Mouse (Mus musculus) lung, embryonic 16.5 days (tissue): ENCODE data around the gene Dhrs11. TPM values are rescaled to one million over a fixed set of nuclear protein-coding genes. Genes with fewer than 3 reads are reported as not detected.
A peak's percentile ranks its signal among the peaks of the same experiment; 100 is the strongest.

Experiments
- ATAC-seq: fragments of 200-750 bp; cut with Nextera tagmentation; 2 replicates; pipeline ENCODE4 v1.8.0; 2017; ENCODE audit warnings: low read depth, mild to moderate bottlenecking, moderate library complexity
- H3K27ac ChIP-seq: fragments of 300-500 bp; sonication (generic); 2 replicates; pipeline ENCODE4 v1.5.1; 2014; ENCODE audit warnings: mild to moderate bottlenecking, control low read depth, low read length
- H3K27me3 ChIP-seq: fragments of 300-500 bp; sonication (generic); 2 replicates; pipeline ENCODE4 v1.6.1; 2014; ENCODE audit warnings: low read depth, low read length, mixed read lengths; ENCODE audit not compliant: control insufficient read depth, insufficient read depth
- H3K36me3 ChIP-seq: fragments of 300-500 bp; sonication (generic); 2 replicates; pipeline ENCODE4 v1.6.1; 2014; ENCODE audit warnings: low read length; ENCODE audit not compliant: control insufficient read depth, insufficient read depth
- H3K4me1 ChIP-seq: fragments of 300-500 bp; sonication (generic); replicated peaks from 2 replicates; pipeline ENCODE4 v1.6.1; 2014; ENCODE audit warnings: low read length, mixed read lengths; ENCODE audit not compliant: control insufficient read depth, insufficient read depth
- H3K4me2 ChIP-seq: fragments of 300-500 bp; sonication (generic); 2 replicates; pipeline ENCODE4 v1.6.1; 2014; ENCODE audit warnings: low read depth, low read length, control low read depth
- H3K4me3 ChIP-seq: fragments of 300-500 bp; sonication (generic); 2 replicates; pipeline ENCODE4 v1.5.1; 2014; ENCODE audit warnings: mild to moderate bottlenecking, low read length, control low read depth
- H3K9ac ChIP-seq: fragments of 300-500 bp; sonication (generic); 2 replicates; pipeline ENCODE4 v1.6.1; 2014; ENCODE audit warnings: low read length, control low read depth
- H3K9me3 ChIP-seq: fragments of 300-500 bp; sonication (generic); 2 replicates; pipeline ENCODE4 v1.6.1; 2016; ENCODE audit warnings: low read length; ENCODE audit not compliant: control insufficient read depth
- WGBS: fragments of 180-500 bp; shearing (Covaris S2); extraction: QIAGEN DNeasy Blood & Tissue Kit; methylation state at CpG from one replicate; pipeline ENCODE4 v1.1.7; 2014; 5-methylcytosine and 5-hydroxymethylcytosine counted together
- polyA plus RNA-seq: library from polyadenylated mRNA; unstranded; fragments of >200 nt; fragmentation: Nextera tagmentation; extraction: Ambion mirVana; gene quantifications from 2 replicates; pipeline ENCODE4 v1.2.1, GENCODE M21; 2015

Gene Dhrs11
- polyA plus RNA-seq, 1 experiment from 2014 or later = 12.9 TPM

DNA sequence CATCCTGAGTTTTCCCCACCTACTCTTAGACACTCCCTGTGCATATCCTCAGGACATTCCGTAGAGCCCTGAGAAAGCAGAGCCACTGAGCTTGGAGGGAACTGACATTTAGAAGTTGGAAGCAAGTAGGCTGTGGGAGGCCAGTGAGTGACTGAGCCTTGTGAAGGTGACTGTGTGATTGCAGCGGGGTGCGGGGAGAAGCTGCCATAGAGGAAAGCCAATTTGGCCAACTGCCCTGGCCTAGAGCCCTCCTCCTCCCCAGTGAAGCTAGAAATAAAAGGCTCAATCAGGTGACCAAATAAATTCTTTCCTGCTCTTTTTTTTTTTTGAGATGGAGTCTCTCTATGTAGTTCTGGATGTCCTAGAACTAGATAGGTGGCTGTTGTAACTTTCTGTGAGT is 2.6 kb downstream of the Dhrs11 start:
- H3K4me1 ChIP-seq = peaks cover 18% of the 10 kb centered on the region
- H3K9ac ChIP-seq = no peak overlapping the region
- no peak overlapping the region for H3K4me2 ChIP-seq
- 48% methylated on average over 3 of the region's 3 CpGs for WGBS
- no peaks in the 10 kb centered on the region for H3K9me3 ChIP-seq
- no peaks in the 10 kb centered on the region for H3K27me3 ChIP-seq
- H3K36me3 ChIP-seq = 0 out of 2 replicates have a peak, but pooled peaks cover under 1% of the 10 kb centered on the region
- no peak overlapping the region for H3K4me3 ChIP-seq
- H3K27ac ChIP-seq = no peak overlapping the region
- no peak for ATAC-seq

DNA sequence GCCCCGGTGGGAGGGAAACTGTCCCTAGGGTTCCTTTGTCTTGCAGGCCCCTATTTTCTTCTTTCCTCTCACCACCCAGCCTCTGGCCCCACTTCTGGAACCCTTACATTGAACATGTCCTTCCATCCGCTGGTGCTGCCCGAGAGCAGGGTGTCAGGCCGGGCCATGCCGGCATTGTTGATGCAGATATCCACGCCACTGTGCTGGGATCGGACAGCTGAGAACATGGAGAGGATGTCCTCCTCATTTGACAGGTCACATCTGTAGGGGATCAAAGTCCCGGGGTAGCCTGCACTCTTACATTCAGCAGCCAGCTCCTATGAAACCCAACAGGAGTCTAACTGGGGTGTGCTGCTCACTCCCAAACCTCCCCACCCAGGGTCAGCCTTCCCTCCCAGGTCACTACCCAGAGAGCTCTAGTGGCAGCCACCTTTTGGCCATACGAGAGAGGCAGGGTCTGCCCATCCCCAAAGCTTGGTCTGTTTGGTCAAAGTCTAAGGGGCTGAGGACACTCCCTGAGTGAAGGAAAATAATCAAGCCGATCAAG is 3.5 kb downstream of the Dhrs11 start:
- no peak overlapping the region for H3K27ac ChIP-seq
- H3K4me2 ChIP-seq = no peak overlapping the region
- ATAC-seq = no peak
- H3K9me3 ChIP-seq = no peaks in the 10 kb centered on the region
- WGBS = 75% methylated on average over 10 of the region's 10 CpGs
- no peaks in the 10 kb centered on the region for H3K36me3 ChIP-seq
- no peaks in the 10 kb centered on the region for H3K27me3 ChIP-seq
- H3K4me1 ChIP-seq = peaks cover 18% of the 10 kb centered on the region
- no peak overlapping the region for H3K4me3 ChIP-seq
- no peak overlapping the region for H3K9ac ChIP-seq

DNA sequence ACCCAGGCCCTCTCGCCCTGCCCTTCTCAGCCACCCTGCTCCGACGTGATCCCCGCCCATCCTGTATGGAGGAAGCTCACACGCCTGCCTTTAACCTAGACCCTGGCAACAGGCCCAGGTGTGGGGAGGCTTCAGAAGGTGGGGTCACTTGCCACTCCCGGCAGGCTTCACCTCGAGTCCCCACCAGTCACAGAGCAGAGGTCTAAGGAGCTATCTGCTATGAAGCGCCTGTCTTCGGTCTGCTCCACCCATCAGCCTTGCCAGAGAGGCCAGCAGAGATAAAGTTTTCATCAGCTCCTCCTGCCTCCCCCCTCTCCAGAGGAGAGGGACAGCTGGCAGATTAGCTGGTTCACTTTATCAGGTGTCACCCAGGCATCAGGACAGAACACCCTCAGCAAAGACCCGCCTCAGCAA is 5.3 kb downstream of the Dhrs11 start:
- H3K4me1 ChIP-seq = peaks cover 18% of the 10 kb centered on the region
- H3K27ac ChIP-seq = no peak overlapping the region
- H3K27me3 ChIP-seq = no peaks in the 10 kb centered on the region
- no peaks in the 10 kb centered on the region for H3K9me3 ChIP-seq
- no peak overlapping the region for H3K9ac ChIP-seq
- ATAC-seq = no peak
- H3K4me2 ChIP-seq = no peak overlapping the region
- H3K4me3 ChIP-seq = no peak overlapping the region
- 33% methylated on average over 10 of the region's 10 CpGs for WGBS
- H3K36me3 ChIP-seq = no peaks in the 10 kb centered on the region

DNA sequence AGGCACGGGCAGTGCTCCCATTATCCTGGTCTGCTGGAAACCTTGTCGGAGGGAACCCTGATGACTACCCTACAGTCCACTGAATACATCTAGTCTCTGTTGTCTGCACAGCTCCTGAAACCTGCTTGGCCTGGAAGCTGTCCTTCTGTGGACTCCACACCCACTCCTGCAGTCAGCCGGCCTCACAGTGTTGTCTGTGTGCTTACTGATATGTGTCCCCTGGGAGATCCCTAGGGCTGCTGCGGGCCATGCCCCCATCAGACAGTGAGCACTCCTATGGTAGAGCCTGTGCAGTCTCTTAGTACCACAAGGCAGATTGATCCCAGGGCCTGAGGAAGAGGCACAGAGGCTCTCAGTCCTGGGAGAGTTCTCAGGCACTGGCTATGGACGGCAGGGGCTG is 6.3 kb downstream of the Dhrs11 start:
- Histone ChIP-seq H3K36me3 (no peaks in the 10 kb centered on the region), H3K9ac (no peak overlapping the region), H3K4me1 (peaks cover 16% of the 10 kb centered on the region), H3K4me2 (no peak overlapping the region), H3K27ac (no peak overlapping the region), H3K4me3 (no peak overlapping the region), H3K27me3 (no peaks in the 10 kb centered on the region), H3K9me3 (no peaks in the 10 kb centered on the region)
- no peak for ATAC-seq
- 76% methylated on average over 5 of the region's 5 CpGs for WGBS

DNA sequence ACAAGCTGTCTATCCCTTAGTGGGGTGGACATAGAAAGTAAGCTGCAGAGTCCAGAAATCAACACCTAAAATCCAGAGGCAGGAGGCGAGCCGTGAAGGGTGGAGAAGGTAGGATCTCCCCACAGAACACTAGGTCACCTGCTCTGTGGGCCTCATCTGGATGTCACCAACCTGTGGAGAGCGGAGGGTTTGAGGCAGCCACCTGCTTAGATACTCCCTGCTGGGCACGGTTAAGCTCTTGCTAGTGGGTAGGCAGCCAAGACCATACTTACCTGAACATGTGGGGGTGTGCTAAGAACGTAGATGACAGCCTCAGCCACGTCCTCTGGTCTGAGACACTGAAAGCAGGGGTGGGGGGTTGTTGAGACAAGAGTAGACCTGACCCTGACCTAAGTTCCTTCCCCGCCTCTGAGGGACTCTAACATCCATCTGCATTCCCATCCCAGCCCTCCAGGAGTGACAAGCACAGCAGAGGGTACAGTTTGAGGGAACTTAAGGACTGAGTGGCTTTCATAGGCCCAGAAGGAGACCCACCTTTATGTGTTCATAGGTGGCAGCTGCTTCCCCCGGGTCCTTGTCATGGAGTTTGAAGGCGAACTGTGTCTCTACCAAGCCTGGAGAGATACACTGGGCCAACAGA is 7.5 kb downstream of the Dhrs11 start:
- H3K27ac ChIP-seq = no peak overlapping the region
- no peak overlapping the region for H3K4me3 ChIP-seq
- ATAC-seq = no peak
- H3K4me2 ChIP-seq = no peak overlapping the region
- peaks cover 13% of the 10 kb centered on the region for H3K4me1 ChIP-seq
- H3K9ac ChIP-seq = no peak overlapping the region
- H3K9me3 ChIP-seq = no peaks in the 10 kb centered on the region
- WGBS = 87% methylated on average over 9 of the region's 9 CpGs
- no peaks in the 10 kb centered on the region for H3K36me3 ChIP-seq
- H3K27me3 ChIP-seq = no peaks in the 10 kb centered on the region

DNA sequence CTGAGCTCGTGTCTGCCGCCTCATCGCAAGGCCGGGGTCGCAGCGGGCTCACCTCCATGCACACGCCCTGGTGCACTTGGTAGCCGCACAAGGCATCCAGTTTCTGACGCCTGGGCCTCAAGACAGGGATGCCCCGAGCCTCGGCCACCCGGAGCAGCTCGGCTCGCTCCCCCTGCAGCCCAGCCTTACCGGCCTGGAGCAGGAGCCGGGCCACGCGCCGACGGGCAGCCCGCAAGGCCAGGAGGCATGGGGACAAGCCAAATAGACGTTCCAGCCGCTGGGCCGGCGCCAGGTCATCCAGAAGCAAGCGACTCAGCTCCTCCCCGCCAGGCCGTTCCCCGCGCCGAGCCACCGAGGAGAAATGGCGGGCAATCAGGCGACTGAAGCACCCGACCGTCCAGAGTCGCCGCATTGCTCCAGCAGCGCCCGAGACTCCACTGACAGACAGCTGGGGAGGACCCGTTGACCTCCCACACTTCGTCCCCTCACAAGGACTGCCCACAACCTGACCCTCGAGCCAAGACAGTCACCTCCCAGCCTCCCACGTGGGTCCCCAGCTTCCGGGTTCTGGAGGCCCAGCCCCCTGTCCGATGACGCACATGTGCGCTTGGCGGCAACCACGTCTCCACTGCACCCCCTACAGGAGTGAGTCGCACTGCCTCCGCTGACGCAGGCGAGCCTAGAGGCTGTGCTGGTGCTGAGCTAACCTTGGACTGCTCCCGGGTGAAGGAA is 9.7 kb downstream of the Dhrs11 start, which contains the start of gene Mrm1:
Gene Mrm1, minus strand, starts transcription at position 555 of the 732 bp plus-strand sequence.
- Histone ChIP-seq H3K27ac (peak within 1 kb of the TSS; percentile 68), H3K4me3 (peak within 1 kb of the TSS; percentile 57), H3K36me3 (no peaks in the 10 kb centered on the region), H3K9me3 (no peaks in the 10 kb centered on the region), H3K27me3 (no peaks in the 10 kb centered on the region), H3K4me1 (peaks cover 9% of the 10 kb centered on the region; the same call in 1 of the 2 replicates), H3K9ac (peak within 1 kb of the TSS; percentile 62), H3K4me2 (peak within 1 kb of the TSS; percentile 73)
- WGBS = under 1% methylated on average over 55 of the region's 55 CpGs
- ATAC-seq = peak; percentile 89

DNA sequence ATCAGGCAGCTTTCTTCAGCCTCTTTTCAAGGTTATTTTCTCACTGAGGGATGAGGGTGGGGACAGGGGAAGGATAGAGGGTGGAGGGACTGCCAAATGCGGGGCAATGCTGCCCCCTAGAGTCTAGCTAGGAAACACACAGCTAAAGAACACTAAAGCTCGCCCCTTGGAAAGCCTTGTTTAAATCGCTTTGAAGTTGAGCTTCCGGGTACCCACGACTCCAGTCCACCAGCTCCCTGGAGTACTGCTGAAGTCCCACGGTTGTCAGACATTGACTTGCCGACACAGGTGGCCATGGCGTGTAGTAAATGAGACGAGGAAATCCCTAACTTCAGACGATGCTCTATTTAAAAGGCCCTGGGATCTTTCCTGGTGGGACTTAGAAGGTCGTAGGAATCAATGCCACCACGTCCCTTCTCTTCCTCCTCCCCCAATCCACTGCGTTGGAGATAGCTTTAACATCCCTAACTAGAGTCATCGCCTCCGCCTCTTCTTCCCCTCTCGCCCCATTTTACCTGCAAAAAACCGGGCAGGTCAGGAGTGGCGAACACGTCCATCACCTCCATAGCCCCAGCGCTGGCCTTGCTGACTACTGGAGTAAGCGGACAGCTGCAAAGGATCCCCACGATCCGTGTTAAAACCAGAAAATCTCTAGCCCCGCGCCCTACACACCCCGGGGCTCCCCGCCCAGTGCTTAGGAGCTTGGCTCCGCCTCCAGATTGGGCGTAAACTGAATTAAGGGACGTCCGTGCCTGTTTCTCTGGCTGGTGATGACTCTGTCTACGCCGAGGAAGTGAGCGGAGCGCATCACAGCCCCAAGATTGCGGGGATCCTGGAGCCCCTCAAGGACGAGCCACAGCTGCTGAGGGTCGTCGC is 10.5 kb downstream of the Dhrs11 start:
- WGBS = 0% methylated on average over 39 of the region's 39 CpGs
- peak overlapping the region; percentile 62 for H3K9ac ChIP-seq
- peaks cover 5% of the 10 kb centered on the region; the same call in 1 of the 2 replicates for H3K4me1 ChIP-seq
- peak overlapping the region; percentile 57 for H3K4me3 ChIP-seq
- H3K27me3 ChIP-seq = no peaks in the 10 kb centered on the region
- H3K9me3 ChIP-seq = no peaks in the 10 kb centered on the region
- H3K36me3 ChIP-seq = no peaks in the 10 kb centered on the region
- peak overlapping the region; percentile 68 for H3K27ac ChIP-seq
- peak; percentile 73 for ATAC-seq
- peak overlapping the region; percentile 73 for H3K4me2 ChIP-seq

DNA sequence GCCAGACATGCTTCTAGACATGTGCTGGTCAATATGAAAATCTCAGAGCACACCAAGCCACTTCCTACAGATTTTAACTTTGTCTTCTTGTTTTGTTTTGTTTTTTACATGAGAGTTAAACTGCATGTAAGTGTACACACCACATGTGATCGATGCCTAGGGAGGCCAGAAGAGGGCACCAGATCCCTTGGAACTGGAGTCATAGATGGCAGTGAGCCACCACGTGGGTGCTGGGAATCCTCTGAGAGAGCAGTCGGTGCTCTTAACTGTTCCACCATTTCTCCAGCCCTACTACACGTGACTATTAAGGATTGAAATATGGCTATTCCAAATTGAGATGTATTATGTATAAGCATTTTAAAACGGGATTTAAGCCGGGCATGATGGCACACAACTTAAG is 11.4 kb downstream of the Dhrs11 start:
- H3K4me2 ChIP-seq = no peak overlapping the region
- H3K9ac ChIP-seq = no peak overlapping the region
- H3K9me3 ChIP-seq = no peaks in the 10 kb centered on the region
- peaks cover 4% of the 10 kb centered on the region; the same call in 1 of the 2 replicates for H3K4me1 ChIP-seq
- no peak overlapping the region for H3K27ac ChIP-seq
- H3K4me3 ChIP-seq = no peak overlapping the region
- 77% methylated on average over 6 of the region's 6 CpGs for WGBS
- peaks cover 2% of the 10 kb centered on the region; the same call in 1 of the 2 replicates for H3K36me3 ChIP-seq
- ATAC-seq = no peak
- H3K27me3 ChIP-seq = no peaks in the 10 kb centered on the region
